Mouse (Mus musculus) v-Abl transformed pro-B cells (cell line): ENCODE results near the gene Senp3.

Source experiments
- in situ Hi-C, 2 experiments: fragments of 400-800 bp; cut with MboI; formaldehyde crosslinking; loops; one replicate each; pipeline ENCODE4 v1.15.1; 2025; ENCODE audit not compliant: unreplicated experiment in 2 of 2

Gene Senp3

DNA sequence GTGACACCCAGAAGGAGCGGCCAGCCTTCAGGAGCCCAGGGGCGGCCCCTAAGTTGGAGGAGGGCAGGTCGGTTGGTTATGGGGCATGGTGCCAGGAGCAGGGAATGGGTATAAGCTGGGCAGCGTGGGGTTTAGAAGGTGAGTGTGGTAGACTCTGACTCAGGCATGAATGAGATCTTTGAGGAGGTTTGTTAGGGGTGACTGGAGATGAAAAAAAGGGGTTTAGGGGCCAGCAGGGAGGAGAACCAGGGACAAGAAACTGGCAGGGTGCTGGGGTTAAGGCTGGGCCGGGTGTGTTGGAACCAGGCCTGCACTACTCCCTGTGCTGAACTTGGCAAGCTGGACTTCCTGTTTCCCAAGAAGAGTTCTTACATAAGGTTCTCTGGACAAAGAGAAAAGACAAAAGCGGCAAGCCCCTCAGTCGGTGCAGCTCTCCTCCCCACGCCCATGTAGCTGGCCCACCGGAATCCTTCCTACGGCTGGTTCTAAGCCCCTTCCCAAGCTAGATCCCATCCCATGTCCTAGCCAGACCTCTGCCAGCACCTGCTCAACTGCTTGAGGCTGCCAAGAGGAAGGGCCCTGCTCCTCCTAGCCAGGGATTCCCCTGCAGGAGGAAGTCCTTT, 3.8 kb upstream of the Senp3 start, which contains the start of gene Tnfsf13:
Tnfsf13 (minus strand) TSS at position 259 of the 623 bp plus-strand sequence.
- in situ Hi-C loops: loop anchor here in 1 of 2 experiments (10.0 to 25.0 kb wide), 2 partner anchors 269 to 527 kb away; partner anchors contain the start of genes Slc16a11 and Slc16a13

- in situ Hi-C loops: loop anchor here (5.0 to 25.0 kb wide), 3 partner anchors 192 to 527 kb away; partner anchors contain the start of genes Tmem95 (in 2 of the 2), Slc16a11 (in 1 of the 2) and Slc16a13 (in 1 of the 2)
These were observed 3.1 kb upstream of the Senp3 start for GRCm38 (mm10) chr11:69684936-69685335.

DNA sequence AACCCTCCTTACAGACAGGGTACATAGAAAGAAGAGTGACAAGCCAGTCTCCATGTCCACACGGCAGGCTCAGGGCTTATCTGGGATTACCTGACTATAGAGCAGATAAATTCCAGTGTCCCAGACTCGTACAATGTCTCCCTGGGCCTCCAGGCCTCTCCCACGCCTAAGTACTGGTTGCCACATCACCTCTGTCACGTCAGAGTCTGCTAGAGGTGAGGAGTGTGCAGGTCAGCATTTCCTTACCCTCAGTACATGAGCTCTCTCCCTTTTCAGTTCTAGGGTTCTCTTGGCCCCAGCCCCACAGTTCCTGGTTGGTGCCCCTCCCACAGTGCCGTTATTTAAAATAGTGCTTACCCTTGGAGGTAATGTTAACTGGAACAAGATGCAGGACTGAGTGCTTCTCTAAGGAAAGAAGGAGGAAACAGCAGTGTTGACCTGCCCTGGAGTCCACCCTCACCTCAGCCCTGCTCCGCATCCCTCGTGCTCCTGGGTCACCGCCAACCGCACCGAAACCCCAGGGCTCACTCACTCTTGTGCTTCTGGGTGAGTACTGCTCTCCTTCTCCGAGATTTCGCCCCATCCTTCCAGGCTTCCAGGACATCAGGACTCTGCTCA, 2.4 kb upstream of the Senp3 start:
- in situ Hi-C loops: loop anchor here (5.0 to 25.0 kb wide), 3 partner anchors 193 to 528 kb away; partner anchors contain the start of genes Tmem95 (in 2 of the 2), Slc16a11 (in 1 of the 2) and Slc16a13 (in 1 of the 2)

DNA sequence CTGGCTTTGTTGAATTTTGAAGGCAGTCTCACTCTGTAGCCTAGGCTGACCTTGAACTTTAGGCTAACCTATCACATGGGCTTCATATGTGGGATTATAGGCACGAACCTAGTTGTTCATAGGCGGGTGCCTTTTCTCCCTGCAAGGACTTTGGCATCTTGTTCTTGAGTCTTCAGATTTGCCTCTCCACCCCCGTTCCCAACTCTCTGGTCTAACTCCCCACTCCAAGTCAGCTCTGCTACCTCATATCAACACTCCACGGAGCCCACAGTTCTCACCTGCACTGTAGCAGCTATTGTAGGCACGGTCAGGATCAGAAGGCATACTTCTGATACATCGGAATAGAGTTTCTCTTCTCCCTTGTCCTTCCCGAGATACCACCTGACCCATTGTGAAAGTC, 1.7 kb upstream of the Senp3 start:
- in situ Hi-C loops: loop anchor here (5.0 to 25.0 kb wide), 3 partner anchors 194 to 529 kb away; partner anchors contain the start of genes Tmem95 (in 2 of the 2), Slc16a11 (in 1 of the 2) and Slc16a13 (in 1 of the 2)

DNA sequence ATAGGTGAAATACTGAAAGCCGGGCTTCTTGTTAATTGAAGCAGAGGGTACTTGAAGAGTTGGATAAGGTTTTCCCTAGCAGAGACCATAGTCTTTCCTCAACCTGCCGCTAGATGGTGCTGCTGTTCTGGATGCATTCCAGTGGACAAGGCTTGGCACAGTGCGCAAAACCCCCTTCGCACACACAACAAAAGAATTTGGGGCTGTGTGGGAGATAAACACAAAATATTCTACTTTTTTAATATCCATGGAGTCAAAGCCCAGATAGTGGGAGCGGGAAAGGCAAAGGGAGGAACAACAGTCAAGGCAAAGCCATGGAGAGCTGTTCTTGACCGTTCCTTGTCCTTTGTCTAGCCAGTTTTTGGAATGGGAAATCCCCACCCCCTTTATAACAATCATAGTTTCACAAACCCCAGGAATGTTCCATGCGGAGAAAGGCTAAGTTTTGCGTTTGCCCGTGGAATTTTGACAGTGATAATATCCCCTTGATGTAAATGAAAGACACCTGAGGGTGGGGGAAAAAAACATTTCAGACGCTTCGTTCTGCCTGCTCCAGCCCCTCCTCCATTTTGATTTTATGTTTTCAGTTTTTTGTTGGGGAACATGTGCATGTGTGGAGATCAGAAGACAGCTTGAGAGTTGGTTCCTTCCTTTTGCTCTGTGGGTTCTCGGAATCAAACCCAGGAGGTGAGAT, 1.1 kb upstream of the Senp3 start:
- in situ Hi-C loops: loop anchor here (5.0 to 25.0 kb wide), 3 partner anchors 194 to 529 kb away; partner anchors contain the start of genes Tmem95 (in 2 of the 2), Slc16a11 (in 1 of the 2) and Slc16a13 (in 1 of the 2)

DNA sequence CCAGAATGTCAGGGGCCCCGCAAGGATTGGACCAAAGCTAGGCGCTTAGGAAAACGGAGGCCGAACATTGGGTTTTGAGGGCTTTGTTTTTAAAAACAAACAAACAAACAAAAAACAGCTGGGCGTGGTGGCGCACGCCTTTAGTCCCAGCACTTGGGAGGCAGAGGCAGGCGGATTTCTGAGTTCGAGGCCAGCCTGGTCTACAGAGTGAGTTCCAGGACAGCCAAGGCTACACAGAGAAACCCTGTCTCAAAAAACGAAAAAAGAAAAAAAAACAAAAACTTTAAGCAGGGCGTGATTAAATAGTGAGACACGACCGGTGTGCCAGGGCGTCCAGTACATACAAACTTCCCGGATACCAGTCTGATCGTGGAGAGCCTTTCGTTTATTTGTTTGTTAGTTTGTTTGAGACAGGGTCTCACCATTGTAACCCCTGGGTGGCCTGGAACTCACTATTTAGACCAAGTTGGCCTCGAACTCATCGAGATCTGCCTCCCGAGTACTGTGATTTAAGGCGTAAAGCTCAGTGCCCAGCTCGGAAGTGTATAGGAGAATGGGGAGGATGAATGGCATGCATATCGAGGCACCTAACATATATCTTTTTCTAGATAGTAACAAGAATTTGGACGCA, 440 bp upstream of the Senp3 start:
- in situ Hi-C loops: loop anchor here (5.0 to 25.0 kb wide), 3 partner anchors 195 to 530 kb away; partner anchors contain the start of genes Tmem95 (in 2 of the 2), Slc16a11 (in 1 of the 2) and Slc16a13 (in 1 of the 2)

- in situ Hi-C loops: loop anchor here (5.0 to 25.0 kb wide), 3 partner anchors 197 to 532 kb away; partner anchors contain the start of genes Tmem95 (in 2 of the 2), Slc16a11 (in 1 of the 2) and Slc16a13 (in 1 of the 2)
These were observed 1.6 kb downstream of the Senp3 start for GRCm38 (mm10) chr11:69680136-69680855.

DNA sequence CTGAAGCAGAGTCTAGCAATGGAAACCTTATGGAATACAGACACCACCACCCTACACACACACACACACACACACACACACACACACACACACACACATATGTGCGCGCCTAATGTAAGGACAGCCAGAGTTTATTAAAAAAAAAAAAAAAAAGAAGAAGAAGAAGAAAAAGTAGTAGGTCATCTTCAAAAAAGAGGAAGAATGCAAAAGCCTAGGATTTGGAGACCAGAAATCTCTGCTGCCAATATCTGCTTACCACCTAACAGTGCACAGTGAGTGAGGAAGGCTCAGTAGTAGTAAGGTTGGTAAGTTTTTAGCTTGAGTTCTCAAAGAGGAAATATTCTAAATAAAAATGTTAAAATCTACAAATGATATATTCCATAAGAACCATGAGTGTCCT, 2.7 kb downstream of the Senp3 start:
- in situ Hi-C loops: loop anchor here in 1 of 2 experiments (25.0 kb wide), 1 partner anchor 533 kb away; the partner anchor contains the start of genes Slc16a11 and Slc16a13

DNA sequence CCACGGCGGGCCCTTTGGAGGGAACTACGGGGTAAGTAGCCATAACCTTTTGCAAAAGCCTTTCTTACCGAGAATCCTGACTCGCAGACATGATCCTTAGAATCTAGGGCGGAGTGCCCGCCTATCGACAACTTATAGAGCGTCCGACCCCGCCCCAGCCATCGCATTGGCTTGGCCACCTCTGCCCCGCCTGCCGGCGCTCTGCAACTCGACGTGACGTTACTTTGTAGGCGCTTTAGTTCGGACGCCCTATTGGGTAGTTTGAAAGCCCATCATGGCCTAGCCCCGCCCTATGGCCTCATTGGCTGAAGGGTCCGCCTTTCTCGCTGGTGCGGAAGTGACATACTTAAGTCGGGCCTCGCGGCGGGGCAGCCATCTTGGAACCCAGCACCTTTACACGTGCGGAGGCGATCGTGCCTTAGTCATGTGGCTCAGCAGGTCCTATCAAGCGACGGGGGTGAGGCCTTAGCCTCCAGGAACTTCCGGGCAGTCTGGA, 9.6 kb downstream of the Senp3 start, which contains the start of gene Eif4a1:
Eif4a1 (minus strand) TSS at position 213 of the 496 bp plus-strand sequence.
- in situ Hi-C loops: loop anchor here in 1 of 2 experiments (5.0 kb wide), 2 partner anchors 85 to 250 kb away; partner anchors contain the start of genes Eif5a and Polr2a

DNA sequence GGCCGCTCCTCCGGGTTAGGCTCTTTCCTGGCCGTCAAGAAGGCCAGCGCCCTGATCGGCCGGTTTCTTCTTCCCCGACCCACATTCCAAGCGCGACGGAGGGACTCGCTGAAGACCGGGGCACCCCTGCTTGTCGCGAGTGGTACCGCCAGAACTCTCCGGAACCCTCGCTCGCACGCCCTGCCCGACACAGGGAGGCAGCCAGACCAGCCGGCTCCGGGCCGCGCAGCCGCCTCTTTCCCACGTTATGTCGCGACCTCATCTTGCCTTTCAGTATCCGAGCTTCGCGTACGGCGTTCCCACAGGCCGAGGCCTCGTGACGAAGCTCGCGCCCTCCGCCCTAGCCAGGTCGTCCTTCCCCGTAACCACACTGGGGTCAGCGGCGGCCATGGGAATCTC, 10.2 kb downstream of the Senp3 start:
- in situ Hi-C loops: loop anchor here in 1 of 2 experiments (5.0 kb wide), 2 partner anchors 86 to 251 kb away; partner anchors contain the start of genes Eif5a and Polr2a

- in situ Hi-C loops: loop anchor here in 1 of 2 experiments (5.0 kb wide), 2 partner anchors 86 to 251 kb away; partner anchors contain the start of genes Eif5a and Polr2a
These were observed 10.8 kb downstream of the Senp3 start for GRCm38 (mm10) chr11:69670786-69671725.

GRCm38 (mm10) chr11:69666665-69667005, 15.2 kb downstream of the Senp3 start:
- in situ Hi-C loops: no loop called here

DNA sequence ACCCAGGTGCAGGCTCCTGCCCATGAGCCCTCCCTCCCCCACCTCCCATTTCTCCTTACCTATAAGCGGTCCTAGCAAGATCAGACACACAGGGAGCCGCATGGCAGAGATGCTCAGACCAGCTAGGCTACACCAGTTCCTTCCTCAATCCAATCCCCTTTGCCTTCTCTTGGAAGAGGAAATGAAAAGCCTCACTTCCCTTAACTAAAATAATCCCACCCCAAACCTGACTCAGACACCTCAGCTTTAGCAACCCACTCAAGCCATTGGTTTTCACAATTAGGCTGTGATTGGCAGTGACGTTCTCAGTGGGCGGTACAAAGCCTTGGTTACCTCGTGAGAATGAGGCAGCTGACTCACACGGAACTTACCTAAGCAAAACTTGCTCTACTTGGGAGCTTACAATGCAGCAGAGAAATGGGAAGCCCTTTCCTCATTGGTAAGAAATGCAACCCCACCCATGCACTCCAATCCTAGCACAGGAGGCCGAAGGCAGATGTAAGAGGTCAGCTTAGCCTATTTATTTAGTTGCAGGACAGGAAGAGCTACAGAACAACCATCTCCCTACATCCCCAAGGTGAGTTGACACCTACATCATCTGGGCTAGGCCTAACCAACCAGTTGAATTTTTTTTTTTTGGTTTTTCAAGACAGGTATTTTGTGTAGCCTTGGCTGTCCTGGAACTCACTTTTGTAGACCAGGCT, 15.8 kb downstream of the Senp3 start, which contains the start of gene Cd68:
Cd68 (minus strand) TSS at position 193 of the 704 bp plus-strand sequence.
- in situ Hi-C loops: no loop called here

GRCm38 (mm10) chr11:69665457-69665960, 16.4 kb downstream of the Senp3 start:
- in situ Hi-C loops: no loop called here

GRCm38 (mm10) chr11:69664841-69665240, 17.0 kb downstream of the Senp3 start:
- in situ Hi-C loops: no loop called here

DNA sequence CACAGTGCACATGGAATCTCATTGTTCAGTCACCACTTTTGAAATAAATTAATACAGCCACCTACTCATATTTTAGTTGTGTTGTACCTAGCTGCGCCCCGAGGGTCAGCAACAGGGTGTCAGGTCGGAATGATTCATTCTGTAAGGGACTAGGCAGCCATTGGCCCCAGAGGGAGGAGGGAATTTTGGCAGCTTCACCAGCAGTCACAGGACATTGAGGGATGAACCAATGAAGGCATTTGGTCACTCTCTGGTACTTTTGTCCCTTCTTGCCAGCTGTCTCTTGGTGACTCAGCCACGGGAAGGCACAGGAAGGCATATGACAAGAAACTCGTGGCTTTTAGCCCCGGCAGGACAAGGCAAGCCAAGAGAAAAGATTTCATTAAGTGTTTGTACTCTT, 18.1 kb downstream of the Senp3 start:
- in situ Hi-C loops: no loop called here
